Mouse (Mus musculus): ENCODE data around the gene Gnpat.

The Gnpat gene

DNA sequence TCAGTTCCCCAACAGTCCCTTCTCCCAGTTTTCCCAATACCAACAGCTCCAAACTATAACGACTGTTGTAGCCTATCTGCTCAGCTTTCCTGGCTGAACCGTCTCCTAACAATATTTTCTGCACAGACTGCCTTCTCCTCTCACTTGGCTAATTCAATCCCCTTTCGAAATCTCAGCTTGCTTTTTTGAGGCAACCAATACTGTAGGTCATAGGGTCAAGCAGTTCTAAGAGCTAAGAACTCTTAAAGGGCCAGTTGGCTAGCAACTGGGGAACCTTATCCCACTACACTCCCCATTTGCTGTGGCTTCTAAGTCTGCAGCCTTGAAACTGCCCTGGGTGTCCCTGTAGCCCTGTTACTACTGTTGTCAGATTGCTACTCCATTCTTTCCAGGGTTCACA, 17.7 kb upstream of the Gnpat start:
- DNase-seq (ENCODE audit: low read depth) = peak; percentile 43

DNA sequence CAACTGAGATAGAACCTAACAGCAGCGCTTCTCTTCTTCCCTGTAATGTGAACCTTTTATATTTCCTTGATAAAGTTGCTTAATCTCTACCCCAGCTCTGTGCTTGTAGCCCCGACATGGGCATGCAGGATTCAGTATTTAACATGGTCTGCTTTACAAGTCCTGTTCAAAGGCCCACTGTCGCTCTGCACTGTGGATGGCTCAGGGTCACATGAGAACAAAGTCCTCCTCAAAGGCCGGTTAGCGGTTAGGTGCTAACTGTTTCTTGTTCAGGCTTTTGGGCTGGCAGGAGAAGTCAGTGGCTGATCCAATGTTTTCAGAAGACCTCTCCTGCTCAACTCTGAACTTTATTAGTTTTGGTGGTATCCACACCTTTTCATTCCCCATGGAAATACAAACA, 17.3 kb upstream of the Gnpat start:
- DNase-seq (ENCODE audit: low read depth) = no peak

GRCm38 (mm10) chr8:124853511-124853910, 9.3 kb upstream of the Gnpat start:
- no peak for DNase-seq (ENCODE audit: low read depth)

- peak; percentile 24 for DNase-seq (ENCODE audit: low read depth)
These were observed 3.4 kb upstream of the Gnpat start for GRCm38 (mm10) chr8:124859466-124859865.

- no peak for DNase-seq (ENCODE audit: low read depth)
These were observed 2.6 kb upstream of the Gnpat start for GRCm38 (mm10) chr8:124860188-124860587.

DNA sequence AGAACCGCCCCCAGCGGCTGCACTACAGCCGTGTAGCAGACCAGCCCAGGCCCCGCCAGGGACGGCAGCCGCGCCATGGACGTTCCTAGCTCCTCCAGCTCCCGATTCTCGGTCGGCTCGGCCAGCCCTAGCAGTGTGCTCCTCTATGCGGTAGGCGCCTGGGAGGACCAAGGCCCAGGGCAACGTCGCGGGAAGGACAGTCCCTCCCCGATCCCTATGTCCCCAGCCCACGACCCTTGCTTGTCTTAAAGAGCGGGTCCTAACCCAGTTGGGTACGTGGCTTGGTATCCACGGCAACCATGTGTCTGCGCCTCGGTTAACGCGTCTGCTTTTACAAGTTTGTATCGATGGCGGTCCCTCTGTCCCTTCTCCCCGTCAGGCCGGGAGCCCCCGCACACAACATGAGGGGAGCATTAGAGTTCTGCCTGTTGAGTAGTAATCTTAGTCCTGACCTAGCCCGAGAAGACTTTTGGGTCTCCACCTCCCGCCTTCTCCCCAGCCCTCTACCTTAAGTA, 387 bp downstream of the Gnpat start:
- no peak for DNase-seq (ENCODE audit: low read depth)

DNA sequence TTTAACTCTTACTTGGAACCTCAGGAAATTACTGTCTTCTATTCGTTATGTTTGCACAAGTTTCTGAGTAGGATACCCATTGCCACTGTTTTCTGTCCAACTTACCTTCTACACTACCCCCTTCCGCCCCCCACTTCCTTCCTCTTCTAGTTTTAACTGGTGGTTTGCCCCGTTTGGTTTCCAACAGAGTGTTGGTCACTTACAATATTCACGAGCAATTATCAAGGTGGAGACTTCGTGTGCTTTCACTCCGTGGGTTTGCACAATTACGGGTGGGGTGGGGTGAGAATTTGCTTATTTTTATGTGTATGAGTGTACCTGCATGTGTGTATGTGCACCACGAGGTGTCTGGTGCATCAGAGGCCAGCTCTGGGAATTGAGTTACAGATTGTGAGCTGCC, 896 bp downstream of the Gnpat start:
- DNase-seq (ENCODE audit: low read depth) = peak; percentile 20

DNA sequence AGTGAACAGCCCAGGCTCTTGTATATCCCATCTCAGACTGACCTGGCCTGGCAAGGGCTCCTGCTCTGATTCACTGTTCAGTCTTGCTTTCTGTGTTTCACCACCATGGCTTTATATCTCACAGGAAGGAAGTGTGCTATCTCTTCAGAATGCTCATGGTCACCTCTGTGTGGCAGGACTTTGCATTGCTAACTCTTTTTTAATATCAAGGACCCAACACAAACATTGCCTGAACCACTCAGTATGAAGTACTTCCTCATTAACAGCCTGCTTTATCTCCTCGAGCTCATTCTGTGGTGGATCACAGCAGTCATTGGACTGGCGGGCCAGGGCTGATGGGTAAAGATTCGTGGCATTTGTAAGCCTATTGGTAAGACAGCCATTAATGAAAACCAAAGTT, 3.8 kb downstream of the Gnpat start:
- DNase-seq (ENCODE audit: low read depth) = no peak

DNA sequence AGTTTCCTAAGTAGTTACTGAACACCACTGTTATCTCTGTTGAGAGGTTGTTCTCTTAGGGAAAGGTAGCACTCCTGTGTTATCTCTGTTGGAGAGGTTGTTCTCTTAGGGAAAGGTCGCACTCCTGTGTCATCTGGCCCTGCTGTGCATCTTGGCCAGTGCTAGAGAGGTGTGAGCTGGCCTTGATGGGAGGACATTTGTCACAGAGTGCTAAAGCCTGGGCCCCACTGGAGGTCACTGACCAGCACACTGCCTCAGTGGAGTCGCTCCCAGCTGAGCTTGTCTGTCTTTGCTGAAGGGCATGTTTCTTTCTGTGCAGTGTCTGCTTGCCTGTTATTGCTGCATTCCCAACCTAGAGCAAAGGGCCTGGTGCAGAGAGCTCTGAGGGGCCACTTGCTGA, 4.3 kb downstream of the Gnpat start:
- no peak for DNase-seq (ENCODE audit: low read depth)

DNA sequence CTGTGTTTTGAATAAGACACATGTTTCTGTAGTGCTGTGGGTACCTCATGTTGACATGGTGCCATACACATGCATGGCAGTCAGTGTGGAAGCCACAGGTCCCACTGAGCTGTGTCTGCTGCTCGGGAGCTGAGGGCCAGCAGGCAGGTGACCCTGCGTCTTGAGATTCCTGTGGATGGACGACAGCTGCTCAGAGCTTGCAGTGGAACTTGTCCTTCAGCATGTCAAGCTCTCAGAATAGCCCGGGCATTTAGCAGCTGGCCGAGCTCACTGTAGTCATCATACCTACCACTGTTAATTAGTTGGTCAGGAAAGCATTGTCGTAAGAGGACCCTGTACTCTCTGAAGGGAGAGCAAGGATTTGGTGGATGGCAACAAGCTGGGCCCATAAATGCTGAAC, 6.9 kb downstream of the Gnpat start:
- DNase-seq (ENCODE audit: low read depth) = no peak

DNA sequence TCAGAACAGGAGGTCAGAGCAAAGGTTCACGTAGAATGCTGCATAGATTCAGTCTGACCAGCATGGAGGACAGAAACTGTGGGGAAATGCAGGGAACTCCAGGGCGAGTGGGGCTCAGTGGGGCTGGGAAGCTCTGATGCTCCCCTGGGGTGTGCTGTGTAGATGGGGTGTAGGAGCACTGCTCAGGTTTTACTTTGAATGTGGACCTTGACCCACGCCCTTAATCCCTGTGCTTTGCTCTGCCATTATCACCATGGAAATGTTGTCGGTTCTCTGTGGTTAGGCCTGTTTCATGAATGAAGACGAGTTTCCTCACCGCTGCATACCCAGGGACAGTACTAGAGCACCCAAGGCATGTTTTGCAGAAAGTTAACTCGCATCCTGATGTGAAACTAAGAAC, 8.6 kb downstream of the Gnpat start:
- DNase-seq (ENCODE audit: low read depth) = no peak

GRCm38 (mm10) chr8:124872081-124872480, 9.2 kb downstream of the Gnpat start:
- no peak for DNase-seq (ENCODE audit: low read depth)

- DNase-seq (ENCODE audit: low read depth) = no peak
These were observed 9.9 kb downstream of the Gnpat start for GRCm38 (mm10) chr8:124872690-124873089.

- DNase-seq (ENCODE audit: low read depth) = no peak
These were observed 15.3 kb downstream of the Gnpat start for GRCm38 (mm10) chr8:124878141-124878540.

DNA sequence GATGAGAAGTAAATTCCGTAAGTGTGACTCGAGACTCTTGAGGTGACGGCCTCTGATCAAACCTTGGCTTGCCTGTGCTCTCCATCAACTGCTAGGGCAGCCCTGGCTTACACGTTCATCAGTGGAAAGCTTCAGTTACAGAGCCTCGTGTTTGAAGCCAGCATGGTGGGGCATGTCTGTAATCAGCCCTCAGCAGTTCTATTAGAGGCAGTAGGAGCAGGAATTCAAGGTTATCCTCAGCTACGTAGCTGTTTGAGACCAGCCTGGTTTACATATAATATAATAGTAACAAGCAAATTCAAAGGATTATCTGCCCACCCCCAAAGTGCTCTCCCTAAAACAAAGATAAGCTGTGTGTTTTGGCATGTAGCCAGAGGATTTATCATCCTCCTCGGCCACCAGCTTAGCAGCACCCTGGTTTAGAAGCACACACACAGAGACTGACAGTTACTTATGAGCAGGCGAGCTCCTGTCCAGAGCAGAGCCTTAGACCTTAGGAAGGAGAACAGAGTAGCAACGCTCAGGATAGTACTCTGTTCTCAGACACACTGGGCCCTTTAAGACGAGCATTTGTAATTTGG, 16.2 kb downstream of the Gnpat start:
- DNase-seq (ENCODE audit: low read depth) = no peak

- peak; percentile 27 for DNase-seq (ENCODE audit: low read depth)
These were observed 25.6 kb downstream of the Gnpat start for GRCm38 (mm10) chr8:124888385-124888784.

DNA sequence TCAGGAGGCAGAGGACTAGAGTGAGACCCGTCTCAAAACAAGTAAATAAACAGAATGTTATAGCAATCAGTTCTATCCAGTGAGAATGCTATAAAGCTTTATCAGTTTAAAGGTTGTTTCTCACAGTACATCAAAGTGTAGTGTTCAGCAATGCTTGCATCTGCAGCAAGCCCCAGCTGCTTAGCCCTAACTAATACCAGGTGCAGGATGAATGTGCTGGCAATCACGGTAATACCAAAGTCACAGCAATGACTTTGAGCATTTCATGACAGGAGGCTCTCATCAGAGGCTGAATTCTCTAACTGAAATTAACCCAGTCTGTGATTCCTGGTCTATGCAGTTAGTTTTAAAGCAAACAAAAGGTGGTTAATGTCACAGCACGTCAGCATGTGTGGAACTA, 29.8 kb downstream of the Gnpat start:
- peak; percentile 13 for DNase-seq (ENCODE audit: low read depth)

DNA sequence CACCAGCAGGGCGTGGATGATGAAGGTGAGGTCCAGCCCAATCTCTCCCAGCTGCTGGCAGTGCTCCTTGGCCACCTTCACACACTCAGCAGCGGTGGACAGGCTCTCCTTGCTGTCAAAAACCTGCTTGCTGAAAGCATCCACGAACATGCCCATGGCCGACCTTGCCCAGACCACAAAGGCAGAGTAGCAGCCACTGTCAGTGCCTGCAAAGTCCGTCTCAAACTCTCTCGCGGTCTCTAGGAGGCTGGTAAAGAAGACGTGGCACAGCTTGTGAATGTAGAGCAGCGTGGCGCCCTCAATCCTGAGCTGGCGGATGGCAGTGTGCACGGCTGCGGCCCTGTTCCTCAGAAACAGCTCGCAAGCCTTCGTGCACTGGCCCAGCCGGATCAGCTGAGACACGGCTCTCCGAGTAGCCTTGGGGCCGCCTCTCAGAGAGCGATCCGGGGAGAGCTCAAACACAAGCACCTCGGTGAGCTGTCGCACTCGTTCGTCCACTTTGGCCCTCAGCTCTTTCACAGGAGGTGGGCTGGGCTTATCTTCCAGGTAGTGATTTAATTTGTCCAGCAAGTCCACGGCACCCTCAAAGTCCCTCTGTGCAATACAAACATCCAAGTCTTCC, 33.3 kb downstream of the Gnpat start:
- DNase-seq (ENCODE audit: low read depth) = no peak

GRCm38 (mm10) chr8:124896632-124897385, 34.0 kb downstream of the Gnpat start:
- DNase-seq (ENCODE audit: low read depth) = peak; percentile 75

GRCm38 (mm10) chr8:124897386-124898250, 34.8 kb downstream of the Gnpat start, which contains the start of the genes Exoc8 and Sprtn:
Gene Exoc8, minus strand, starts transcription at chr8:124897705.
Gene Sprtn, plus strand, starts transcription at chr8:124897886.
- peak; percentile 99 for DNase-seq (ENCODE audit: low read depth)

- peak; percentile 22 for DNase-seq (ENCODE audit: low read depth)
These were observed 35.5 kb downstream of the Gnpat start for GRCm38 (mm10) chr8:124898251-124898905.

DNA sequence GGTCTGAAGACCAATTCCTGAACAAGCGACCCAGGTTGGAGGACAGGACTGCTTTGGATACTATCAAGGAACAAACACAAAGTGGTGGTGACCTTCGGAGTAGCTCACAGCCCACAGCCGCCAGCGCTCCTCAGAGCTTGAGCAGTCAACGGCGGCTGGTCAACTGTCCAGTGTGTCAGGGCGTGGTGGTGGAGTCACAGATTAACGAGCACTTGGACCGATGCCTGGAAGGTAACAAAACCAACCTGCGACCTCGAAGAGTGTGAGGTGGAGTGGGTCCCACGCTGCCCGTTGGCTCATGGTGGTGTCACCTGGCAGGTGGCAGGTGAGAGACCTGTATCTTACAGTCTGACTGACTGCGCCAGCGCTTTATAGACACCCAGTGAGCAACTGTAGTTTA, 40.4 kb downstream of the Gnpat start:
- no peak for DNase-seq (ENCODE audit: low read depth)

Data from NIH3T3 (cell line).